Mouse (Mus musculus): ENCODE results near the gene Arf6.

The Arf6 gene

DNA sequence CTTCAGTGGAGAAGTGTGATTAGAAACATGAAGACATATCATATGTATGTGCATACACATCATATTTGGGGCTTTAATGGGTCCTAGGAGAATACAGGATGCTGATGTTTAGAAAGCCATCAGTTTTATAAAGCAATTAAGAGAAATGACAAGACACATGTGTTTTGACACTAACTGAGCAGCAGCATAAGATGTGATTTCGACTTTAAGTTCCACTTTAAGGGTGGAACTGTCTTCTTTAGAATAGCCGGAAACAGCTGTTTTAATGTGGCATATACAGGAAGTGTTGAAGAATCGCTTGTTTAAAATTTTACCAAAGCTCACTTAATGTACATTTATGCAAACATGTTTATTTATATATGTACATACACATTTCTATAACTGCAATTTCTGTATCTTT lies 41.4 kb downstream of the Arf6 start:
- no peak for DNase-seq (ENCODE audit: low read depth, low spot score)

DNA sequence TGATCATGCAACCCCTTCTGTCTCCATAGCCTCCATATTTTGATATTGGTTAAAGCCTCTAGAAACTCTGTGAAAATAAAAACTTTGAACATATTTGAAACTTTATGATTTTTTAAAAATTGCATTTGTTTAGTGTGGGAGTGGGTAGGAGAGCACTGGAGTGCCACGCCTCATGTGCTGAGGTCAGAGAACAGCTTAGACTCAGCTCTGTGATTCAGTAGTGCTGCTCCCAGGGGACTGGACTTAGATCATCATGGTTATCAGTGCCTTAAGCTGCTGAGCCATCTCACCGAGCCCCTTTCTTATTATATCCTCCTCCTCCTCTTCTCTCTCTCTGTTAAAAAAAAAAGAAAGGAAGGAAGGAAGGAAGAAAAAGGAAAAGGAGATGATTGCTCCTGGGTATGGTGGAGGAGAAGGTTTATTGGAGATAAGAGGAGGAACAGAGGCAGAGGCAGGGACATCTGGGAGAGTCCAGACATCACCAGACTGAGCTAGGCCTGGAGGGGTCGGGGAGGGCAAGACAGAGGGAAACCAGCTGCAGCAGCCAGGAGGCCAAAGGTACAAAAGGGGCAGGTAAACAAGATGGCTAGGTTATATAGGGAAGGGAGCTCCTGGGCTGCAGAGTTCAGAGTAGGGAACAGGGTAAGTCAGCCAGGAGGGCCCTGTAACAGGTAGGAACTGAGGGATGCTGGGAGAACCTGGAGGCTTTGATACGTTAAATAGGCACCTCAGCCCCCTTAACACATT lies 43.0 kb downstream of the Arf6 start:
- DNase-seq (ENCODE audit: low read depth, low spot score), result no peak

DNA sequence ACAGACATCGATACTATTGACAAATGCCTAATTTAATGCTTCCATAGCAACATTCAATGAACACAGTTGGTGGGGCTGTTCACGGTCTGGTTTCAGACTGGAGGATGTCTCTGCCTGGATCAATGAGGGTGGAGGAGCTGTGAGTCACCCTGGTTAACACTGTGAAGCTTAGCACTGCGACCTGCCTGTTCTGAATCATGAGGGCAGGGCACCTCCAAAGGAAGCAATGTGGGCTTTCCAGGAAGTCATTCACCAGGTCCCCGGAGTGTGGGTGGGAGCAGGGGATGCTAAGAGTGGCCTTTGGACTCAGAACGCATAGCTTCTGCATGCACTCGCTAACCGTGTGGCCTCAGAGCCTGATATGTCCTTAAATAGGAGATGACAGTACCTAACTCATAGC lies 44.8 kb downstream of the Arf6 start:
- DNase-seq (ENCODE audit: low read depth, low spot score), result no peak

DNA sequence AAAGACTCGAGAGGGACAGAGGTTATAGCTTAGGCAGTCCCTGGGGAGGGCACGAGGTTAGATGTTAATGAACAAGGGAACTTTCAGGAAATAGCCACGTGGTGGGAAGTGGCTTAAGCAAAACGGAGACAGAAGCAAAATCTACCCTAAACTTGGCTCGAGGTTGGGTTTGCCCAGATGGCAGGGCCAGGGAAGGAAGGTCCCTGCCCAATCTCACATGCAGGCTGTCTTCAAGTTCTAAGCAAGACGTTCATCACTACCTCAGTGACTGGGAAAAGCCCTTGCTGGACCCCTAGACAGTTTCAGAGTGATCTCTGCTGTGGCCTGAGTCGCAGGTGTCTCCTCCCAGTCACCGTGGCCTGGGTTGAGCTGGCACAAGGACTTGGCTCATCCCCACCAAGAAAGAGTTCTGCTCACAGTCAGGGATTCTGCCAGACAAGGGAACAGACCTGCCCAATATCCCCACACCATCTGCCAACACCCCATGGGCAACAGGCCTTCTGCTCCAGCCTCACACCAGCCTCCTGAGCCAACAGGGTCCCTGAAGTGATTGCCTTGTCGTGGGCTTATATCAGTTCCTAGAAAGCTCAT lies 45.8 kb downstream of the Arf6 start:
- DNase-seq (ENCODE audit: low read depth, low spot score), result no peak

DNA sequence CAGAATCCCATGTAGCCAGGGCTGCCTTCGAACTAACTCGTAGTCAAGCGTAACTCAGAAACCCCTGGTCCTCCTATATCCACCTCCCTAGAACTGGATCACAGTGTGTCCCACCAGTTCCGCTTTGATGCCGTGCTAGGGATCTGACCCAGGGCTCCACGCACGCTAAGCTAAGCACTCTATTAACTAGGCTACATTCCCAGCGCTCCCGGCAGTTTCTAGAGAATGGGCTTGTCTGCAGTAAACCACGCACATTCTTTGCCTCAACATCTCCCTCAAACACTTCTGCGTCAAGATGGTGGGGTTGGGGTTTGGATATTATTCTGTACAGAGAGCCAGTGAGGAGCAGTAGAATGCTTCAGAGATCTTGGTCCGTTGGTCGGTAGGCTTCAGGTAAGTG lies 46.7 kb downstream of the Arf6 start:
- DNase-seq (ENCODE audit: low read depth, low spot score), result no peak

DNA sequence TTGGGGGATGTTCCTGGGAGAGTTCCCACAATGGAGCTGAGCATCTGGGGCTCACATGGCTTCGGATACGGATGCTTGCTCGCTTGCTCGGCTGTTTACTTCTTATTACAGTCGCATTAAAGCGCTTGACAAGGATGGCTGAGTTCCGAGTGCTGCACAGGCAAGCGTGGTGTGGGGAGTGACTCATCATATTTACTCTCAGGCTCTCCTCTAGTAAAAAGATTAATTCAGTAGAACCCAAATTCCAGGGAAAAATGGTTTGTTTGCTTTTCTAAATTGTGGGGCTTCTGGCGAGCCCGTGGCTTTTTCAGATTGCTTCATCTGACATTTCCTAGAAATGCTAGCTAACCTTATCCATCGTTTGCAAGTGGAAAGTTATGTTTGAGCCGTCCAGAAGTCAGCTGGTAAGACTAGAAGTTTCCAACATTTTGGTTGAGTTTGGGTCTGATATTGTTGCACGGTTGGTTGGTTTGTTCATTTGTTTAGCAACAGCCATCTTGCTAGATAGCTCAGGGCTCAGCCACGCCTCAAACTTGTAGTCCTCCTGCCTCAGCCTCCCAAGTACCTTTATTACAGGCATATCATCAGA lies 47.2 kb downstream of the Arf6 start:
- no peak for DNase-seq (ENCODE audit: low read depth, low spot score)

DNA sequence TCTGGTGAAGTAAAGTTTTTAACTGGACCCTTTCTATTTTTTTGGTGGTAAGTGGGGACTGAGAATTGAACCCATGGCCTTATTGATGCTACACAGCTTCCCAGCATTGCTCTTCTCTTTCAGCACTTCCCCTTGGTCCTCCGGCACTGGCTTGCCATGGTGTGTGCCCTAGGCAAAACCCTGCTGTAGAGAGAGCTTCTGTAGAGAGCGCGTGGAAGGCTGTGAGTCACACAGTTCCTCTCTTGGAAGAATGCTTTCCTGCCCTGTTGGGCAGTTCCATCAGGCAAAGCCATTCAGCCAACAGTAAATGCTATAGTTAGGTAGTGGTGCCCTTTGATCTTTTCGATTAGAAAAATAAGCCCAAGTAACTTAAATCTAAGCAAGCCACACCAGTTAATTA lies 47.7 kb downstream of the Arf6 start:
- DNase-seq (ENCODE audit: low read depth, low spot score), result no peak

DNA sequence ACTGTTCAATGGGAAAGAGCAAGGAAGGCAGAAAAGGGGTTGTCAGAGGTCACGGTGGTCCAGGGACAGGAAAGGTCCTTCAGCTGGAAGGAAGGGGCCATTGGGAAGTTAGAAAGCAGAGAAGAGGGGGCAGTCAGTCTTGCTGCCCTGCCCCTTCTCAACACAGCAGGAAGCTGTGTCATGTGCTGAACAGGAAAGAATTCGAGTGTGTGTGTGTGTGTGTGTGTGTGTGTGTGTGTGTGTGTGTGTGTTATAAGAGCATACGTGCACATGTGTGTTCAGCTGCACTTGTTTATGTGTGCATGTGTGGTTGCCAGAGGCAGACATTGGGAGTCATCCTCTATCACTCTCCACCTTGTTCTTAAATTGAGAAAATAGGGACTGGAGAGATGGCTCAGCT lies 48.8 kb downstream of the Arf6 start:
- DNase-seq (ENCODE audit: low read depth, low spot score), result no peak

DNA sequence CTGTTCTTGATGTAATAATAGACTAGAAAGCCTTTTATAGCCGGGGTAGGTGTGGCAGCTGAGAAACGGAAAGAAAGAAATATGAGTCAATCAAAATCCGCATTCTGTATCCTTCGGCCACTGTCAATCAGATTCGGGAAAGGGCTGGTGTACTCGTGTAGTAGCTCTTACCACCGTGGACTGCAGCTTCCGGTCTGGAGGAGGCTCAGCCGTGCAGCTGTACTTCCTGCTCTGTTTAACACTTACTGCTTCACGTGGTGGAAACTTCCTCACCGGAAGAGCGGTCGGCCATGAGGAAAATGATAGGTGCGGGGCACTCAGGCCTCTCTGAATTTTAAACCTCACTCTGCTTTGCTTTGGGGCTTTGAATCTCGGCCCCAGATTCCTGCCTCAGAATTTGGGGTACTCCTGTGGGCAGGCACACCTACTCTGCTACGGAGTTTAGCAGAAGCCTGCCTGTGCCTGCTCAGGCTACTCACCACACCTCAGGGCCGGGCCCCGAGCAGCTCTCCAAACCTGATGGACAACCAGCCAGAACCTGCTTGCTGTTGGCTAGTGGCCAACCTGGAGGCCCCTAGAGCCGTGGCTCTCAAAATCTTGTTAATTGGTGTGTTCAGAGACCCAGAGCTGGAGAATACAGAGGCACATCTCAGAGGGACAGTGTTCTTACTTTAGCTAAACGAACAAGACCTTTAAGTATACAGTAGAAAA lies 51.0 kb downstream of the Arf6 start:
- no peak for DNase-seq (ENCODE audit: low read depth, low spot score)

Data from mesoderm, embryonic 11.5 days (tissue).